Comparison of ENCODE assay signal across 25 mouse cellular contexts in genomic region chr10:111522230-111522629, GRCm38 (mm10). TPM values are rescaled to one million over a fixed set of nuclear protein-coding genes. Genes with fewer than 3 reads are reported as not detected.
DNase-seq lines count a peak whose midpoint lies in the region; ATAC-seq and TF ChIP-seq lines count a peak whose summit lies in the region.
"Had no signal": no experiment of that assay in that cellular context is flagged by ENCODE, and none has a peak within 500 bp of the region (broad histone marks: within the 10 kb centered on the region; RNA-seq: fewer than 3 reads in every experiment).

No protein-coding gene starts in this region.

- intact Hi-C loops in heart, postnatal 14 days (cut with DNase I) = no loop called here

- no peak for ATAC-seq in hindbrain, embryonic 11.5 days (ENCODE audit: low FRiP score)
- ATAC-seq in lung, embryonic 16.5 days (ENCODE audit: low read depth) = no peak
- ATAC-seq: activated CD4-positive, CD25-positive, alpha-beta regulatory T cell, adult 4 months; forebrain, embryonic 14.5 days; forebrain, embryonic 16.5 days; Patski had no signal

- no peaks in the 10 kb centered on the region for H3K79me3 ChIP-seq in C2C12 (ENCODE audit: low read depth)

- H3K27ac ChIP-seq in hindbrain, embryonic 10.5 days = peak overlapping the region; percentile 59; the same call in 1 of the 2 replicates
- no peak overlapping the region for H3K27ac ChIP-seq in hindbrain, embryonic 11.5 days (ENCODE audit: low read depth, low read length)
- 0 out of 2 replicates have a peak overlapping the region, but pooled peaks have one; percentile 19 for H3K27ac ChIP-seq in lung, embryonic 16.5 days (ENCODE audit: low read length)
- H3K27ac ChIP-seq: embryonic facial prominence, embryonic 13.5 days; embryonic facial prominence, embryonic 15.5 days; forebrain, embryonic 10.5 days; forebrain, embryonic 12.5 days had no signal

- no peaks in the 10 kb centered on the region for H3K9me3 ChIP-seq in hindbrain, embryonic 10.5 days
- H3K9me3 ChIP-seq in hindbrain, embryonic 11.5 days (ENCODE audit: control insufficient read depth, low read length) = no peaks in the 10 kb centered on the region
- H3K9me3 ChIP-seq in lung, embryonic 16.5 days (ENCODE audit: control insufficient read depth, low read length) = no peaks in the 10 kb centered on the region
- H3K9me3 ChIP-seq: embryonic facial prominence, embryonic 13.5 days; embryonic facial prominence, embryonic 15.5 days; forebrain, embryonic 10.5 days; forebrain, embryonic 12.5 days; G1E had no signal

- no peaks in the 10 kb centered on the region for H3K36me3 ChIP-seq in hindbrain, embryonic 10.5 days
- H3K36me3 ChIP-seq in hindbrain, embryonic 11.5 days (ENCODE audit: control insufficient read depth, insufficient read depth, low read length) = no peaks in the 10 kb centered on the region
- H3K36me3 ChIP-seq in lung, embryonic 16.5 days (ENCODE audit: control insufficient read depth, insufficient read depth, low read length) = no peaks in the 10 kb centered on the region
- H3K36me3 ChIP-seq in C2C12 (ENCODE audit: control insufficient read depth, insufficient read depth) = no peaks in the 10 kb centered on the region
- H3K36me3 ChIP-seq: embryonic facial prominence, embryonic 13.5 days; embryonic facial prominence, embryonic 15.5 days; forebrain, embryonic 10.5 days; forebrain, embryonic 12.5 days; G1E had no signal

- peak overlapping the region; percentile 21 for H3ac ChIP-seq in C2C12 (ENCODE audit: control insufficient read depth, insufficient read length, low read depth)

- H3K4me3 ChIP-seq in hindbrain, embryonic 10.5 days = no peak overlapping the region
- no peak overlapping the region for H3K4me3 ChIP-seq in hindbrain, embryonic 11.5 days (ENCODE audit: low read depth, low read length)
- no peak overlapping the region for H3K4me3 ChIP-seq in lung, embryonic 16.5 days (ENCODE audit: low read length)
- no peak overlapping the region for H3K4me3 ChIP-seq in C2C12 (ENCODE audit: insufficient read depth, poor library complexity, severe bottlenecking)
- H3K4me3 ChIP-seq: embryonic facial prominence, embryonic 13.5 days; embryonic facial prominence, embryonic 15.5 days; erythroblast, embryonic 14.5 days; forebrain, embryonic 10.5 days; forebrain, embryonic 12.5 days had no signal

- H3K27me3 ChIP-seq in hindbrain, embryonic 10.5 days (ENCODE audit: insufficient read depth, poor library complexity, severe bottlenecking) = no peaks in the 10 kb centered on the region
- H3K27me3 ChIP-seq in hindbrain, embryonic 11.5 days (ENCODE audit: control insufficient read depth, insufficient read depth, low read length) = no peaks in the 10 kb centered on the region
- H3K27me3 ChIP-seq in lung, embryonic 16.5 days (ENCODE audit: control insufficient read depth, insufficient read depth, low read depth, low read length) = no peaks in the 10 kb centered on the region
- no peaks in the 10 kb centered on the region for H3K27me3 ChIP-seq in C2C12 (ENCODE audit: control insufficient read depth, insufficient read depth, insufficient read length)
- H3K27me3 ChIP-seq: embryonic facial prominence, embryonic 13.5 days; embryonic facial prominence, embryonic 15.5 days; forebrain, embryonic 12.5 days; Patski had no signal

- DNase-seq in heart, adult 11 months = peak; percentile 86
- no peak for DNase-seq in heart, postnatal 14 days
- DNase-seq in hindbrain, embryonic 10.5 days (ENCODE audit: low spot score) = no peak
- DNase-seq in hindbrain, embryonic 11.5 days (ENCODE audit: low spot score) = no peak
- no peak for DNase-seq in lung, postnatal 10 days
- DNase-seq in embryo, embryonic 11 days = no peak
- DNase-seq: adrenal gland, adult 8-10 months; adrenal gland, postnatal 14 days; adrenal gland, postnatal 36 days; B cell, adult 2 months; cerebellum, adult 11-12 months; cerebellum, adult 2 months; cerebellum, adult 9-10 months had no signal

- peaks cover 58% of the 10 kb centered on the region for H3K4me1 ChIP-seq in hindbrain, embryonic 10.5 days (replicated peaks)
- H3K4me1 ChIP-seq in hindbrain, embryonic 11.5 days (replicated peaks; ENCODE audit: control insufficient read depth, insufficient read depth, low read length) = no peaks in the 10 kb centered on the region
- peaks cover 17% of the 10 kb centered on the region for H3K4me1 ChIP-seq in lung, embryonic 16.5 days (replicated peaks; ENCODE audit: control insufficient read depth, insufficient read depth, low read length)

- TF ChIP-seq CTCF in C2C12 (IDR thresholded peaks at IDR 0.05; ENCODE audit: control insufficient read depth, insufficient read depth, insufficient read length) = no peak

- H3K79me2 ChIP-seq in C2C12 (ENCODE audit: control insufficient read depth, insufficient read depth) = no peaks in the 10 kb centered on the region

- WGBS in hindbrain, embryonic 10.5 days = 72% methylated on average over 4 of the region's 4 CpGs
- WGBS in hindbrain, embryonic 11.5 days = 67% methylated on average over 4 of the region's 4 CpGs
- WGBS in lung, embryonic 16.5 days = 80% methylated on average over 4 of the region's 4 CpGs

- no peak overlapping the region for H3K4me2 ChIP-seq in hindbrain, embryonic 11.5 days (replicated peaks; ENCODE audit: low read depth, low read length)
- no peak overlapping the region for H3K4me2 ChIP-seq in lung, embryonic 16.5 days (ENCODE audit: low read depth, low read length)
- H3K4me2 ChIP-seq: embryonic facial prominence, embryonic 13.5 days; embryonic facial prominence, embryonic 15.5 days; forebrain, embryonic 12.5 days had no signal

- H3K9ac ChIP-seq in hindbrain, embryonic 11.5 days (ENCODE audit: low read depth, low read length) = no peak overlapping the region
- no peak overlapping the region for H3K9ac ChIP-seq in lung, embryonic 16.5 days (ENCODE audit: low read length)
- H3K9ac ChIP-seq: embryonic facial prominence, embryonic 13.5 days; embryonic facial prominence, embryonic 15.5 days; forebrain, embryonic 12.5 days had no signal

TF ChIP-seq in C2C12, 6 proteins besides CTCF, POLR2A, EP300 and RAD21:
- TF ChIP-seq FOSL1 (IDR thresholded peaks at IDR 0.05; ENCODE audit: insufficient read depth, low read length, poor library complexity, severe bottlenecking) = no peak
- no peak for TF ChIP-seq USF1 (IDR thresholded peaks at IDR 0.05; ENCODE audit: low read depth)
- TF ChIP-seq MYOD1 (IDR thresholded peaks at IDR 0.05; ENCODE audit: control insufficient read depth, insufficient read length, low read depth) = no peak
- TF ChIP-seq MAX (IDR thresholded peaks at IDR 0.05) = no peak
- TF ChIP-seq CEBPB (IDR thresholded peaks at IDR 0.05; ENCODE audit: low read depth) = no peak
- TF ChIP-seq MYOG (IDR thresholded peaks at IDR 0.05; ENCODE audit: control insufficient read depth, extremely low read depth, insufficient read length) = no peak
TF ChIP-seq in C2C12: peak in this region for 0.

RNA-seq across cellular contexts. Expression of gene Phlda1, which starts 16.1 kb away (rescaled TPM):
- 10 to 100 TPM; 20.3 to 22.3 TPM for total RNA-seq in heart, postnatal 14 days (2021)
- polyA plus RNA-seq in hindbrain, embryonic 10.5 days (2016; fragmentation: Nextera tagmentation; extraction: Ambion mirVana) = 36.9 and 41.1 TPM in 2 replicates
- 30.0 TPM in 2 replicates for polyA plus RNA-seq in hindbrain, embryonic 11.5 days (2014; fragmentation: Nextera tagmentation; extraction: Ambion mirVana)
- polyA plus RNA-seq in lung, embryonic 16.5 days (2015; fragmentation: Nextera tagmentation; extraction: Ambion mirVana) = 116 and 137 TPM in 2 replicates
- polyA plus RNA-seq in C2C12 (2012; fragmentation: generic; extraction: Trizol) = 111 TPM

RNA-seq across cellular contexts. Expression of gene Nap1l1, which starts 49.2 kb away (rescaled TPM):
- 10 to 100 TPM; 59.7 to 65.9 TPM for total RNA-seq in heart, postnatal 14 days (2021)
- 256 and 361 TPM in 2 replicates for polyA plus RNA-seq in hindbrain, embryonic 10.5 days (2016; fragmentation: Nextera tagmentation; extraction: Ambion mirVana)
- 372 and 407 TPM in 2 replicates for polyA plus RNA-seq in hindbrain, embryonic 11.5 days (2014; fragmentation: Nextera tagmentation; extraction: Ambion mirVana)
- 220 and 239 TPM in 2 replicates for polyA plus RNA-seq in lung, embryonic 16.5 days (2015; fragmentation: Nextera tagmentation; extraction: Ambion mirVana)
- 265 TPM for polyA plus RNA-seq in C2C12 (2012; fragmentation: generic; extraction: Trizol)
